Mouse (Mus musculus) gastrocnemius, postnatal 4 days (tissue): Measurements from ENCODE around the gene Trabd2b. TPM values are rescaled to one million over a fixed set of nuclear protein-coding genes. Genes with fewer than 3 reads are reported as not detected.

Source experiments
- DNase-seq, 2 experiments: peaks; one replicate each; pipeline ENCODE4 v3.0.0; 2021 to 2022; ENCODE audit warnings: low spot score in 2 of 2, mixed read lengths in 2 of 2
- total RNA-seq, 2 experiments: library from RNA; stranded (reverse); gene quantifications; 2 replicates each; pipeline ENCODE4 v1.2.3; 2021

The Trabd2b gene
- total RNA-seq, 2 experiments from 2014 or later, result 3.1 to 3.8 TPM

DNA sequence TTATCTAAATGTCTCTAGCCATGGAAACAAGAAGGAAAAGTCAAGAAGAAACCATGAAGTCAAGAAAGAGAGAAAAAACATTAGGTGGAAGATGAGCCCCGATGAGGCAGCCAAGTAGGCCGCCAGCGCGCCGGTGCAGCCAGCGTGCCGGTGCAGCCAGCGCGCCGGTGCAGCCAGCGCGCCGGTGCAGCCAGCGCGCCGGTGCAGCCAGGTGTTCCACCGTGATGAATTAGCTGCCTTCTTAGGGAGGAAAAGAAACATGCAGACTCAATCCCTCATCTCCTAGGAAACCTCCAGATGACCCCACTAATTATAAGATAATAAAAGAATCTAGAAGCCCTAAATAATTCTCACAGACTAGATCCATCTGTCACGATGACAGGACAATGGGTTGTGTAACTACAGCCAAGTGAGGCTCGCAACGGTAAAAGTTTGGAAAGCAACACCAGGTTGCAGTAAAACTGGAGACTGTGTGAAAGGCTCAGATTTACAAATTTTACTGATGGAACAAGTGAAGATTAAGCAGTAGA lies 237.2 kb downstream of the Trabd2b start:
- no peak for DNase-seq

DNA sequence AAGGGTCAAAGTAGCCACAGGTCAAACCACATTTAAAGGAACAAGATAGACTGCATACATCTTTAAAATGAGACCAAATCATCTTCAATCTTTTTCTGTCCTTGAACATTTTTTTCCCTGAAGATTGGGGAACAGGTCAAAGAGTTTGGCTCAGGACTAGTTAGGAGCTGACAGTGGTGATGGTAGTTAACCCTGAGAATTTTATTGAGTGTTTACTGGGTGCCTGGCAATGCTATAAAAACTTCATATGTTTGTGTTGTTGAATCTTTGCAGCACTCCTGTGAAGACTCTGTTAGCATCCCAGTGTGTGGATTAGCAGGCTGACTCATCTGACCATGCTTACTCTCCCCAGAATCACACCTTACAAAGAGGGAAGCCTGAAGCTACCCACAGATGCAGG lies 238.8 kb downstream of the Trabd2b start:
- DNase-seq, result no peak

DNA sequence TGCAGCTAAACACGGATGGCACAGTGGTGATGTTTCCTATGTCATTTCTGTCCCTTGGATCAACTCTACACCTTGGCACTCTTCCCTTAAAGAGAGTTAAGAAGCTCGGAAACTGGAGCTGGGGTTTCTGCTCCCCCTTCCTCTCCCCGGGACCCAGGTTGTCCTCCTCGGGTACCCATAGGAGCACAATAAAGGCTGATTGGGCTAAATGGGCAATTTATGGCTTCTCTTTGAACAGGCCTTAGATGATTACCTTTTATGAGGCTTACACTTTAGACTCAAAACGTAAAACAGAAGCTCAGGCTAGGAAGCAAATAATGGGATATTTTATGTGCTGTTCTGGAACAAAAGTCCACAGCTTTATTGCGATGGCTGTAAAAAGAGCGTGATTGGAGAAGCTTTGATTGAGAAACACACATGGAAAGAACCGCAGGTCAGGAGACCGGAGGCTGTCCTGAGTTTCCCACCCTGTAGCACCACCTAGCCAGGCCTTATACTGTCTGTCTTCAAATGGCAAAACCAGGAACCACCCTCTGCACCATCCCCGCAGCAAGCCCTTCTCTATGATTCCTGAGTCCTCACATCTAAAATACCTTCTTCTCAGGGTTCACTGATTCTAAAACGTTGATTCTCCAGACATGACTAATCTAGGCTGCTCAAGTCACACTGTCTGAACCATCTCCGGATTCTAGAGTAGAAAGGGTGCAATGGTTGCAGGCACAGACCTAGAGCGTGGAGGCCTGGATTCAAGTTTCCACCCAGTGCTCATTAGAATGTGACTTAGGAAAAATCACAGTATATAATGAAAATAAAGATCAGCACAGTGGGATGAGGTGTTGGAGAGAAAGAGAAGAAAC lies 240.5 kb downstream of the Trabd2b start:
- no peak for DNase-seq

DNA sequence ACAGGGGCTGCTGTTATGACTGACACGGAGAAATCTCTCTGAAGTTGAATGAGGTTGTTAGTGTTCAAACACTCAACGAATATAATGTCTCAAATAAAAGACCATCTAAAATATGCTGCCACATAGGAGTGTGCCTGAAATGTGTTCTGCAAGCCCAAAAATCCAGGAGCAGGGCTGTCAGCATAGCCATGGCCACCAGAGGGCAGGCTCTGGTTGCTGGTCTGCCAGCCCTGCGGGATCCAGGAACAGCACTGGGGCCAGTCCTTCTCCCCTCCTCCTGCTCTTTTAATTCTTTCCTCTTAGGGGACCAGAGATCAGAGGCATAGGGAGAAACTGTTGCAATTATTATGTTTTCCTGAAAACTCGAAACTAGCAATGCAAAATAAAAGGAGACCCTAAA lies 241.2 kb downstream of the Trabd2b start:
- peak; percentile 61 to 62 for DNase-seq

DNA sequence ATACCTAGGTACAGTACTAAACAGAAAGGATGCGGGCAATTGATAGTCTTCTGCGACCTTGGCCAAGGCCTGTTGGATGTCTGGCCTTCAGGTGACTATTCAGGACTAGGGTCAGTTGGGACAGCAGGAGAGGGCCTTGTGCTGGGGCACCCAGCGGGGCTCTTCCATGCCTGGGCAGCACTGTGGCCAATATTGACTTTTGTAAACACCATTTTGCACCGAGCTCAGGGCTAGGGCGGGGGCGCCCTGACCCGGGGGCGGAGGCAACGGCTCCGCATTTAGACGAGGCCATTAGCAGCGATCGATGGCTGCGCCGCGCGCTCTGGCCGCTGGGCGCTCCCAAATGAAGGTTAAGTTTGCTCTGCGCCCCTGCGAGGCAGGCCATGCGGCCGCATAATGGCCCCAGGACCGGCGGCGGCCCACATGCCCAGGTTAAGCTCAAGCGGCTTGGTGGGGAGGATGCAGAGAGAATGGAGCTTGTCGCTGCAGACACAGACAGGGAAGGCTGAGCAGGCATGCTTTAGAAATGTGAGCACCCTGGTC lies 242.1 kb downstream of the Trabd2b start:
- DNase-seq, result no peak

DNA sequence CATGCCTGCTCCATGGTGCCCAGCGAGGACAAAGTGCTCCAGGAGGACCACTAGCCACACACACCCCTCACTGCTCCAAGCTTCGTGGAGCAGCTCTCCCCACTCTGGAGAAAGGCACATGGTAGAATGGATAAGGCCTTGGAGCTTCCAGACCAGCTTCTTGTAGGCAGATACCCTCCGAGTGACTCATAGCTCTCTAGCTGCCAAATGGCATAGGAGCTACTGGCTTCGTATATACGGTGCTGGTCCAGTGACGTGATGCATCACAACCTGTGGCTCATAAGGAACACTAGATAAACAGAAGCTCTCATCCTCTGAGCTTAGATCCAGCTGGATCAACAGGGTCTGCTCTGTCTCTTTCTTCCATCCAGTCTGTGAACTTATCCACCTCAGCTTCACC lies 244.0 kb downstream of the Trabd2b start:
- DNase-seq, result no peak

DNA sequence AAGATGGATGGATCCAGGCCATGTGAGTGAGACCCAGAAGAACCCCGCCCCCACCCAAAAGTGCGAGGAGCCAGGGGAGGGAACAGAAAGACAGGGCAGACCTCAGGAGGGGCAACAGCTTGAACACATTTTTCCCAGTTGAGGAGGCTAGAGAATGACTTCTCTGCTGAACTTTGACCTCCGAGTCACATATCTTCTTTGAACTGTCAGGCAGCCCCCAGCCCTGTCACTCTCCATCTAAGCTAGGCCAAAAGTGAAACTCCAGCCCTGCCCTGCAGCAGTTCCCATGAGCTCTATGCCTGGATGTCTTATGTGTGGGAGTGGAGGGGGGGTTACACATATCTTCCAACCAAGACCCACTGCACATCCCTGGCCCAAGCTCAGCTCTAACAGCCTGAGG lies 244.5 kb downstream of the Trabd2b start:
- DNase-seq, result no peak

DNA sequence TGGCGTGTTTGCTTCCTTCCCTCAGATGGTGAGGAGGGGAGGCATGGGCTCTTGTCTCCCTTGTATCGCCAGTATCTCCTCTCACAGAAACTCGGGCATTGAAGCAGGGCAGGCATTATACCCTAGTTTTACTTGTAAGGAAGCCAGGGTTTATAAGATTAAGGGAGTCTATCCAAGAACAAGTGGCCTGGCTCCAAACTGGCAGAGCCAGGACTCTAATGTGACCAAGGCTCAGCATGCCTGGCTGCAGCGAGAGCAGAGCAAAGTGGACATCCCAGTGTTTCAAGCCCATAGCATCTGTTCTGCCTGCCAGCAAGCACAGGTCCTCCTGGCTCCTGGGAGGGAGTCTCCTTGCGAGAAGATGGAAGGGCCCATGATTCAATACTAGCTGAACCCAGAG lies 245.1 kb downstream of the Trabd2b start:
- DNase-seq, result no peak

DNA sequence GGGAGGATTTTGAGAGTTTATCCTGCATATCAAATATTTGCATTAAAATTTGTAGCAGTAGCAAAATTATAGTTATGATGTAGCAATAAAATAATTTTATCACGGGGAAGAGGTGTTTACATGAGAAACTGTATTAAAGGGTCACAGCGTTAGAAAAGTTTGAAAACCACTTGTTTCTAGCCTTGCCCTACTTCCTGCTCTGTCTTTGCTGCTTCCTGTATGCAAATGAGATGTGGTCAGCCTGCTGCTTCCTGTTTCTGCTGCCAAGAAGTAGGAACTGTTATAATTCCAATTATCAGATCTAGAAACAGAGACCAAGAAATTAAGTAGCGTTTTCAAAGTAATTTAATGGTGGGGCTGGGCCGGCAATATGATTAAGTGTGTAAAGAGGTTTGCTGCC lies 245.9 kb downstream of the Trabd2b start:
- no peak for DNase-seq

DNA sequence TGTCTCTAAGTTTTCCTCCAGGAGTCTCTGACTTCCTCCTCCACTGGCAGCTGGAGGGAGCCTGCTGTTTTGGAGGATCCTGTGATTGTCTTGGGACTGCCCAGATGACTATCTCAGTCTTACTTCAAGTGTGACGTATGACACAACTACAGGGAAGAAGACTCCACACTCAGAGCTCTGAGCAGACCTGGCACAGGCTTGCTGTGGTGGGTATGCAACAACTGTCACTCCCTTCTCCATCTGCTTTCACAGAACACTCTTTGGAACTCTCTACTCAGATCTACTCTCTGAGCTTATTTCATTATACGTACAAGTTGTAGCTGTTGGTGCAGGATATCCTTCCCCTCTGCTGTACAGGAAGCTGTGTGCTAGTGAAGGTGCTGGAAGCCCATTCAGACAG lies 251.4 kb downstream of the Trabd2b start:
- no peak for DNase-seq

DNA sequence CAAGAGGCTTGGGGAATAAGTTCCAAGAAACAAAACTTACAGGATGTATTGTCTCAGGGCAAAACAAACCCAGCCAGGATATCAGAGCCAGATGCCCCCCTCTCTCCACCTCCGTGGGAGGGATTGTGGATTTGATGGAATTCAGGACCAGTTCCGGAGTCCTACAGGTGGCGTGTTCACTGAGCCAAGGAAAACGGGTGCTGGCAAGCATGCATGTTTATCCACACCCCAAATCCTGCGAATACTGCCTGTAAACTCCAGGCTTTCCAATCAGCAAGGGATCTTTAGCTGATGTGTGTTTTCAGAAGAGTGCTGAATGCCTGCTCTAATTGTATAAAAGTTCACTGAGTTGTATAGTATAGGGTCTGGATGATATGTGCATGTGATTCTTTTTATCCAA lies 253.4 kb downstream of the Trabd2b start:
- no peak for DNase-seq

DNA sequence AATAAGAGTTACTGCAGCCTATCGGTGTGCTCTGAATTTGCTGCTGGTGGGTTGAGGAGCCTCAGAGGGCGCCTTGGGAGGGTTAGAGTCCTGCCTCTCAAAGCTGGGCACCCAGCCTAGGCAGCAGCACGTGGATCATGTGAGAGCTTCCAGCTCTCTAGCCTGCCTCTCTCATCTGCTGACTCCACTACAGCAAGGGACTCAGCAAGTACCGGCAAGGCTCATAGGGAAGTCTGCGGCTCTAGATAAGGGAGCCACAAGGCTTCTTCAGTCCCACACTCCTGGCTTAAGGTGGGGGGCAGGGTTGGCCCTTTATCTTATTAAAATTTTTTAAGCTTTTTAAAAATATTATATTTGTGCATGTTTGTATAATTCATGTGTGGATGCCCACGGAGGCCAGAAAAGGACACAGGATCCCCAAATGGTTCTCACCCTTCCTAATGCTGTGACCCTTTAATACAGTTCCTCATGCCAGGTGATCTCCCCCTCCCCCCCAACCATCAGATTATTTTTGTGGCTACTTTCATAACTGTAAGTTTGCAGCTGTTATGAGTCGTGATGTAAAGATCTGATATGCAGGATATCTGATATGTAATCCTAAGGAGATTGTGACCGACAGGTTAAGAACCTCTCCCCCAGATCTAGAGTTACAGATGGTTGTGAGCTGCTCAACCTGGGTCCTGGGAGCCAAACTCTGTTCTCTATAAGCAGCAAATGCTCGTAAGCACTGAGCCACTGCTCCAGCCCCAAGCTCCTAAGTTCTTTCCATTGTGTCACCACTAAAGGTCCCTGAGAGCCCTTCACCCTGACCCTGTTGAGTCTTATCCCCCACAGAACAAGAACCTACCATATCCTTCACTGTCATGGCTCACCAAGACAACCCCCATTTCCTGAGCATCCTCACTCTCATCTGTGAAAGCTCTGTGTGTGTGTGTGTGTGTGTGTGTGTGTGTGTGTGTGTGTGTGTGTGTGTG lies 257.8 kb downstream of the Trabd2b start:
- no peak for DNase-seq

Other genes with a start within 250 kb of the Trabd2b start
- gene Skint11, start 243.3 kb upstream of the Trabd2b start, total RNA-seq, result not detected